Mouse (Mus musculus) CH12.LX (cell line): ENCODE measurements around the gene Gmppa. TPM values are rescaled to one million over a fixed set of nuclear protein-coding genes. Genes with fewer than 3 reads are reported as not detected.

Experiments used
- DNase-seq: peaks from one replicate; pipeline ENCODE4 v3.0.0-alpha.2; 2013; ENCODE audit errors: extremely low read depth
- H3K27ac ChIP-seq: 2 replicates; pipeline ENCODE4 v1.5.1; 2012; ENCODE audit warnings: low read depth, mild to moderate bottlenecking, control low read depth, moderate library complexity; ENCODE audit not compliant: insufficient read depth
- H3K27me3 ChIP-seq: replicated peaks from 2 replicates; pipeline ENCODE3; 2012; ENCODE audit warnings: inconsistent platforms
- H3K36me3 ChIP-seq, 2 experiments: replicated peaks in 1 of 2; 2 replicates each; pipeline versions ENCODE3 to v1.6.1; 2012; ENCODE audit warnings: inconsistent platforms in 1 of 2, low read length in 1 of 2, mild to moderate bottlenecking in 1 of 2, mixed read lengths in 1 of 2, moderate library complexity in 1 of 2; ENCODE audit not compliant: control insufficient read depth in 1 of 2, insufficient read depth in 1 of 2
- H3K4me1 ChIP-seq, 2 experiments: 2 replicates each; pipeline ENCODE4 v1.6.1; 2012; ENCODE audit warnings: inconsistent platforms in 1 of 2, moderate library complexity in 1 of 2; ENCODE audit not compliant: insufficient read depth in 2 of 2, control insufficient read depth in 1 of 2
- H3K4me2 ChIP-seq: 2 replicates; pipeline ENCODE4 v1.6.1; 2012; ENCODE audit warnings: low read depth, mild to moderate bottlenecking, control low read depth; ENCODE audit not compliant: poor library complexity, insufficient read depth, severe bottlenecking
- H3K4me3 ChIP-seq, 3 experiments: fragments of 150-350 bp in 1 of 3; sonication (generic) in 1 of 3; replicated peaks in 1 of 3; 2 replicates each; pipeline versions ENCODE3 to v1.5.1; 2011 to 2012; ENCODE audit warnings: low read depth in 2 of 3, low read length in 2 of 3, mild to moderate bottlenecking in 2 of 3, moderate library complexity in 2 of 3, control low read depth in 1 of 3, improper control_type of control experiment in 1 of 3, inconsistent platforms in 1 of 3, mixed read lengths in 1 of 3; ENCODE audit not compliant: poor library complexity in 1 of 3
- H3K79me2 ChIP-seq: replicated peaks from 2 replicates; pipeline ENCODE4 v1.6.1; 2012; ENCODE audit warnings: mild to moderate bottlenecking, moderate library complexity; ENCODE audit not compliant: control insufficient read depth, poor library complexity, insufficient read depth, severe bottlenecking; ENCODE audit errors: extremely low read depth
- H3K9ac ChIP-seq: 2 replicates; pipeline ENCODE4 v1.6.1; 2012; ENCODE audit warnings: low read depth, mild to moderate bottlenecking, control low read depth, moderate library complexity; ENCODE audit not compliant: insufficient read depth
- H3K9me3 ChIP-seq: replicated peaks from 2 replicates; pipeline ENCODE3; 2012; ENCODE audit warnings: low read length, inconsistent platforms, mixed read lengths
- BHLHE40 ChIP-seq: IDR thresholded peaks from 2 replicates; pipeline ENCODE4 v1.6.1; 2011; ENCODE audit warnings: mild to moderate bottlenecking, low read depth, low read length, improper control_type of control experiment
- CHD2 ChIP-seq: IDR thresholded peaks from 2 replicates; pipeline ENCODE4 v1.6.1; 2011; ENCODE audit warnings: low read length, improper control_type of control experiment
- CTCF ChIP-seq, 2 experiments: IDR thresholded peaks in 1 of 2; conservative IDR thresholded peaks in 1 of 2; 2 replicates each; pipeline ENCODE4 v1.5.1; 2011 to 2012; ENCODE audit warnings: low read depth in 2 of 2, low read length in 2 of 2, improper control_type of control experiment in 1 of 2, inconsistent platforms in 1 of 2, mild to moderate bottlenecking in 1 of 2, moderate library complexity in 1 of 2
- E2F4 ChIP-seq: IDR thresholded peaks from 2 replicates; pipeline ENCODE4 v1.6.1; 2011; ENCODE audit warnings: low read depth, low read length, improper control_type of control experiment; ENCODE audit not compliant: insufficient replicate concordance
- ELF1 ChIP-seq: IDR thresholded peaks from 2 replicates; pipeline ENCODE4 v1.6.1; 2014; ENCODE audit warnings: low read depth, mild to moderate bottlenecking, inconsistent platforms, low read length, improper control_type of control experiment
- ETS1 ChIP-seq: conservative IDR thresholded peaks from 2 replicates; pipeline ENCODE4 v1.6.1; 2012; ENCODE audit warnings: low read depth, mild to moderate bottlenecking, inconsistent platforms, low read length, improper control_type of control experiment, moderate library complexity
- GABPA ChIP-seq: IDR thresholded peaks from 2 replicates; pipeline ENCODE4 v1.6.1; 2012; ENCODE audit warnings: low read depth, low read length, improper control_type of control experiment, inconsistent platforms; ENCODE audit not compliant: insufficient replicate concordance
- MAX ChIP-seq: IDR thresholded peaks from 2 replicates; pipeline ENCODE4 v1.6.1; 2011; ENCODE audit warnings: low read length, improper control_type of control experiment
- MXI1 ChIP-seq: IDR thresholded peaks from 2 replicates; pipeline ENCODE4 v1.6.1; 2011; ENCODE audit warnings: mild to moderate bottlenecking, low read depth, low read length, improper control_type of control experiment
- NELFE ChIP-seq: IDR thresholded peaks from 2 replicates; pipeline ENCODE4 v1.6.1; 2011; ENCODE audit warnings: low read depth, low read length, improper control_type of control experiment
- PAX5 ChIP-seq: IDR thresholded peaks from 2 replicates; pipeline ENCODE4 v1.6.1; 2012; ENCODE audit warnings: low read length, inconsistent platforms, mixed read lengths
- POLR2A ChIP-seq: IDR thresholded peaks from 2 replicates; pipeline ENCODE4 v1.6.1; 2011; ENCODE audit warnings: low read depth, mild to moderate bottlenecking, improper control_type of control experiment, low read length
- POLR2AphosphoS2 ChIP-seq: IDR thresholded peaks from 2 replicates; pipeline ENCODE4 v1.6.1; 2011; ENCODE audit warnings: low read depth, low read length, improper control_type of control experiment
- SIN3A ChIP-seq: IDR thresholded peaks from 2 replicates; pipeline ENCODE4 v1.6.1; 2012; ENCODE audit warnings: low read length, improper control_type of control experiment, inconsistent platforms
- USF1 ChIP-seq: IDR thresholded peaks from 2 replicates; pipeline ENCODE4 v1.6.1; 2014; ENCODE audit warnings: low read depth, mild to moderate bottlenecking, inconsistent platforms, low read length, improper control_type of control experiment
- USF2 ChIP-seq: conservative IDR thresholded peaks from 2 replicates; pipeline ENCODE4 v1.6.1; 2011; ENCODE audit warnings: low read depth, low read length, improper control_type of control experiment
- dilution Hi-C: fragments of 300-500 bp; cut with MboI; formaldehyde crosslinking; loops from 2 replicates; pipeline ENCODE4 v1.14.3; 2020; ENCODE audit warnings: low sequenced_read_pairs; ENCODE audit not compliant: extremely low pct_unique_long_range_greater_than_20kb, extremely low pct_ligation_motif_present
- in situ Hi-C: fragments of 300-500 bp; cut with MboI; formaldehyde crosslinking; loops from 3 replicates; pipeline ENCODE4 v1.14.3; 2019; ENCODE audit warnings: low sequenced_read_pairs, low pct_ligation_motif_present, low pct_unique_long_range_greater_than_20kb, mixed read lengths
- polyA plus RNA-seq: library from polyadenylated mRNA; unstranded; fragments of >175 nt; gene quantifications from 2 replicates; pipeline ENCODE4 v1.2.1, GENCODE M21; 2012; ENCODE audit warnings: low read depth; ENCODE audit not compliant: insufficient read length
- total RNA-seq, 2 experiments: library from RNA; depleted of rRNA; stranded (reverse); fragments of 300-350 nt in 1 of 2; fragments of >200 nt in 1 of 2; gene quantifications; 2 replicates each; pipeline ENCODE4 v1.2.3; 2012 to 2014

Gene Gmppa
- total and polyA plus RNA-seq, 3 experiments = 102 to 153 (median 126) TPM

DNA sequence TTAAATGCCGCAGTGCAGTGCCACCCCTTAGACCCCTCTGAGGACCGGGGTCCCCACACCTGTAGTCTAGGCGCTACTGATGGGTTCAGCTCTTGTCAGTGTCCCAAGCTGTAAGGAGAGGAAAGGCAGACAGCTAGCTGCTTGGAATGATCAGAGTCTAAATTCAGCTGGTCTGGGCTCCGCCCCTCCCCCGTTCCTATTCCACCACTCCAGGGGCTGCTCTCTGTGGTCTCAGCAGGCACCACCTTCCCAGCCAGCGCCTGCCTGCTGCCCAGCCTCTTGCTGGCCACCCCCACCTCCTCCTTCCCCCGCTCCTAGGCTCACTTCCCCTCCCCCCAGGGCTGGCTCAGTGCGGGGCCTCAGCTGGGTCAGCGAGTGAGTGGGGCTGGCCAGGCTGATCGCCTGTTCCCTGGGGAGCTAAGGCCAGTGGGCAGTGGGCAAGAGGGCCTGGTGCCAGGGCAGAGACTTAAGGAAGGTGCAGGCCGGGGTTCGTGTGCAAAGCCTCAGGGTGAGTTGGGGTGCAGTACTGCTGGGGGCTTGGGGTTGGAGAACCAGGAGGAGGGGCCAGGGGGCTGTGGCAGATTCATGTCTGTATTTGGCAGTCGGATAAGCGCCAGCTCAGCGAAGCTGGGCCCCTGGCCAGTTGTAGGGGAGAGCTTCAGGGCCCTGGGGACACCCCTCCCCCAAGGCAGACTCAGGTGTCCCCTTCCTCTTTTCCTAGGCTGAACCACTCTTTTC is 35.8 kb upstream of the Gmppa start:
- Histone ChIP-seq H3K4me1 (peaks cover 18 to 43% of the 10 kb centered on the region in 2 experiments), H3K4me3 (peak overlapping the region; percentile 25 to 51 (median 49)), H3K27ac (peak overlapping the region; percentile 47), H3K9me3 (no peaks in the 10 kb centered on the region), H3K4me2 (peak overlapping the region; percentile 52), H3K9ac (no peak overlapping the region), H3K27me3 (no peaks in the 10 kb centered on the region), H3K79me2 (no peaks in the 10 kb centered on the region), H3K36me3 (peaks cover 30 to 58% of the 10 kb centered on the region in 2 experiments)
- in situ Hi-C loops = no loop called here
- dilution Hi-C loops = no loop called here
- TF ChIP-seq CHD2 (peak; percentile 72), POLR2AphosphoS2 (no peak), E2F4 (no peak), NELFE (no peak), PAX5 (no peak), MXI1 (0 out of 2 replicates have a peak, but pooled peaks have one; percentile 25), SIN3A (no peak), MAX (no peak), BHLHE40 (no peak), ELF1 (no peak)
- DNase-seq = peak; percentile 36

DNA sequence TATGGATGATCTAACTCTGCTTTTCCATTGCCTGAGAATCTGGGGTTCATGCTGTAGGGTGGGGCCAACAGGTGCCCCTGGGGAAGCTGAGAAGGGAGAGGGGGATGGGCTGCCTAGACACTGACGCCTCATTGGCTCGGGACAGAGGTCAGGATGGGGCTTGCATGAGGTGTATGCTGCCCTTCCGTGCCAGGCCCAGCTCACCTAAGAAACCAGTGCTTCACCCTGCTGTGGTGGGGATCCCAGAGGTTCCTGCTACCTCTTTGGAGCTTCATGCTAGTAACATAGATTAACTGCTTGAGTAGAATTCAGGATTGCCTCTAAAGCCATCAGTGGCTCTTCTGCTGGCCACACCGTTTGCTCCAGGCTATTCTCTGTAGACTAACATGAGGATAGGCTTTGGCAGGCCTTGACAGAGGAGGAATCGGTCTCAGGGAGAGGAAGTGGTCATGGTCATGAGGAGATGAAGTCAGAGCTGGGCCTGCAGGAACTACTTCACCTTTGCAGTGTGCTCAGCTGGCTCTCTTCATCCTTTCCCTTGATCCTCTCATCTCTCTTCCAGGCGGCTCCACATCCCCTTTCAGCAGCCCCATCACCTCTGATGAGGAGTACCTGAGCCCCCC is 35.1 kb upstream of the Gmppa start:
- in situ Hi-C loops = no loop called here
- DNase-seq = peak; percentile 58
- Histone ChIP-seq H3K79me2 (no peaks in the 10 kb centered on the region), H3K4me2 (peak overlapping the region; percentile 17; the same call in 1 of the 2 replicates), H3K9me3 (no peaks in the 10 kb centered on the region), H3K4me3 (peak overlapping the region; percentile 25 to 51 (median 49)), H3K27ac (peak overlapping the region; percentile 47), H3K27me3 (no peaks in the 10 kb centered on the region), H3K9ac (peak overlapping the region; percentile 25; the same call in 1 of the 2 replicates), H3K4me1 (peaks cover 18 to 43% of the 10 kb centered on the region in 2 experiments), H3K36me3 (peaks cover 32 to 59% of the 10 kb centered on the region in 2 experiments)
- dilution Hi-C loops = no loop called here
- TF ChIP-seq POLR2AphosphoS2 = no peak
- TF ChIP-seq CHD2 = peak; percentile 45; the same call in 1 of the 2 replicates

DNA sequence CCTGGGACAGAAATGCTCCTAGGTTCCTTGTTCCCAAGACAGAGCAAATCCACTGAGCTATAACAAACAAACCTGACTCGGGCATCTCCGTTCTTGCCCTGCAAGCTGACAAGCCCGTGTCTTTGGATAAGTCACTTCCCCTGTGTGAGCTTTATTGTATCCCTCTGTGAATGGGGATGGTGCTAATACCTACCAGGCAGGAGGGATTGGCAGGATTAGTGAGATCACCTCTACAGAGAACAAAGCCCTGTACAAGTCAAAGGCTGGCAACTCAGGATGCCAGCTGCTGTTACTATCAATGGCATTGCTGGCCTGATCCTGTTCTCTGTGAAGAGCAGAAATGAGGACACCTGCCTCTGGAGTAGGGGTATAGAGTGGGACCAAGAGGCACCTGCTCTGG is 30.2 kb upstream of the Gmppa start:
- no peak overlapping the region for H3K4me3 ChIP-seq
- peaks cover 43 to 93% of the 10 kb centered on the region in 2 experiments for H3K36me3 ChIP-seq
- TF ChIP-seq ETS1 = no peak
- no peak for TF ChIP-seq USF1
- TF ChIP-seq CTCF (conservative IDR thresholded peaks at IDR 0.05 in 1 of 2, IDR thresholded peaks at IDR 0.05 in 1 of 2; ENCODE audit: low read depth in 2 of 2, low read length in 2 of 2) = no peak
- TF ChIP-seq GABPA = no peak
- TF ChIP-seq POLR2A = no peak
- no peak for TF ChIP-seq E2F4
- TF ChIP-seq USF2 = no peak
- no peak for TF ChIP-seq PAX5
- dilution Hi-C loops (no loop called here), in situ Hi-C loops (no loop called here)
- no peak overlapping the region for H3K9ac ChIP-seq
- DNase-seq = no peak
- no peaks in the 10 kb centered on the region for H3K79me2 ChIP-seq
- H3K27me3 ChIP-seq = no peaks in the 10 kb centered on the region
- no peaks in the 10 kb centered on the region for H3K9me3 ChIP-seq
- H3K4me2 ChIP-seq = no peak overlapping the region
- peaks cover 5 to 18% of the 10 kb centered on the region in 2 experiments; a peak in 3 of 4 replicates for H3K4me1 ChIP-seq
- H3K27ac ChIP-seq = no peak overlapping the region
